Mouse (Mus musculus) cerebellum, postnatal 36 days (tissue): ENCODE data around the gene Slc5a5.

Source experiments
- DNase-seq, 2 experiments: peaks; one replicate each; pipeline ENCODE4 v3.0.0; 2021 to 2022; ENCODE audit warnings: mixed read lengths in 2 of 2

Slc5a5 gene

GRCm38 (mm10) chr8:70852595-70853231, 39.8 kb downstream of the Slc5a5 start:
- no peak for DNase-seq

DNA sequence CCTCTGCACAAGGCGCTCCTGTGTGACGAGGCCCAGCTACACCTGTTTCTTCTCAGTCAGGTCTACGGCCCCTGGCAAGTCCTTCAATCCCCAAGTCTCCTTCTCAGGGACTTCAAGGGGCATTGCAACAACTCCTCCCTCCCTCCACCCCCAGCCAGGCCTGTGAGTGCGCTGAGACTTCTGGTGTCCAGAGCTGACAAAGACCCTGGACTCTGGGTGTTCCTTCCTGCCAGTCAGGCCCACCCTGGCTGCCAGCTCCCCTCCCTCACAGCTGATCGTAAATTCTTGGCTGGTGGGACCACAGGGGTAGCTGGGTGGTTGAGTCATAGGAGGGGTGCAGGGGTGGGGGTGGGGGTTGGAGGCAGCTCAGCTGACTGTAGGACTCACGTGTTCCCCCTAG, 40.7 kb downstream of the Slc5a5 start:
- DNase-seq: no peak

DNA sequence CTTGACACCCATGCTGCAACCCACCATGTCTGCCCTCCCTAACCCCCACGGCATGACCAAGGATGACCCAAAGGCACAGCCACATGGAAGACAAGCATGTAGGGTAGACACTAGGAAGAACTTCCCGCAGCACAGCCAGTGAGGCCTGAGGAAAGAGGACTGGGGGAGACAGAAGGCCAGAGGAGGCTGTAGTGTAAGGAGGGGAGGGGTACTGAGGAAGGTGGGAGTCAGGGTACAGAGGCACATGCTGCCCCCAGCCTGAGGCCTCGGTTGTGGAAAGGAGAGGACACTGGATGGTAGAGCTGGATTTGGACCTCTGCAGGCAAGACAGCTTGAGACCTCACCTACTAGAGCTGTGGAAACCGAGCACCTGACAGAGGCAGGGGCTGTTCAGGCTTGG, 41.6 kb downstream of the Slc5a5 start:
- no peak for DNase-seq

DNA sequence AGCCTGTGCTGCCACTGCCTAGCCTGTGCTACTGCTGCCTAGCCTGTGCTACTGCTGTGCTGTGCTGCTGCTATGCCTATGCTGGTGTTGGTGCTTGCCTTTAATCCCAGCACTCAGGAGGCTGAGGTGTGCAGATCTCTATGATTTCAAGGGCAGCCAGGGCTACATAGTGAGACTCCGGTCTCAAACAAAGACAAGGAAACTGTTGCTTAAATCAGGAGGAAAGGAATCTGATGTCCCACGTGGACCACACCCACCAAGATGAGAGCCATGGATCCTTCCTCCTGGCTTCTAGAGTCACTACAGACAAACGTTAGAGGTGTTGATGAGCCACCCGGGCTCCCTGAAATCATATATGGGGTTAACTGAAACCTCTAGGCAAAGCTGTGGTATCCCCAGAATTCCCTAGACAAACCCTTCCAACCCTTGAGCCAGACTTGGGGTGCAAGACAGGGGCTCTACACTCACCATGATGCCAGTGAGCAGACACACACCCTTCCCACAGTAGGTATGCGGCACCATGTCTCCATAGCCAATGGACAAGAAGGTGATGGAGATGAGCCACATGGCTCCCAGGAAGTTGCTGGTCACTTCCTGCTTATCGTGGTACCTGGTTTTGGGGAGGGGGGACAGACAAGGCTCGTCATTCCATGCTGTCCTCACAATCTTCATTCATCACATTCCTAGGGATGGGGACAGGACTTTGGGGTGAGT, 42.3 kb downstream of the Slc5a5 start:
- DNase-seq: no peak

DNA sequence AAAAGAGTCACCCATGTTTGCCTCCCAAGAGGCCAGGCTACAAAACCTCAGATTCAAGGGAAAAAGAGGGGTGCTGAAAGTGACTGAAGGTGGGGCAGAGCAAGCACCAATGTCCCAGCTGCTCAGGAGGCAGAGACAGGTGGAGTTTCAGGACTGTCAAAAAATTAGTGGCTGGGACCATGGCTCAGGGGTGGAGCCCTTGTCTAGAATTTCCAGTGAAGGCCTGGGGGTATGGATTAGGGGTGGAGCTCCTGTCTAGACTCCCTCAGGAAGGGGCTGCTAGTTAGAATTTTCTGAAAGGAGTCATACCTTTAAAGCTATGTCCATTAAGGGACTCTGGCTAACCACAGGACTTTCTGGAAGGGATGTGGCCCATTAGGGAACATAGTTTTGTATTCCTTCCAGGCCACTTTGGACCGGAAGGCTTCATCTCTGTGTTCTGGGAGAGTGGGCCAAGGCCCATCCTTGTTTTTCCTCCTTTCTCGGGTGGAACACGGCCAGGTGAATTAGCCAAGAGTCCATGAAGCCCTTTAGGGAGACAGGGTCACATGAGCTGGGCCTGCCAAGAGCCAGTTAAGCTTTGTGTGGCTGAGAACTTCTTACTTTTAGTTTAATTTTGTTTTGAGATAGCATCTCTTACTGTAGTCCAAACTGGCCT, 43.1 kb downstream of the Slc5a5 start:
- DNase-seq: no peak

GRCm38 (mm10) chr8:70846371-70847154, 46.0 kb downstream of the Slc5a5 start:
- DNase-seq: no peak

GRCm38 (mm10) chr8:70845108-70845507, 47.4 kb downstream of the Slc5a5 start:
- no peak for DNase-seq

- peak; percentile 90 for DNase-seq
These were observed 48.0 kb downstream of the Slc5a5 start for GRCm38 (mm10) chr8:70844523-70844922.

DNA sequence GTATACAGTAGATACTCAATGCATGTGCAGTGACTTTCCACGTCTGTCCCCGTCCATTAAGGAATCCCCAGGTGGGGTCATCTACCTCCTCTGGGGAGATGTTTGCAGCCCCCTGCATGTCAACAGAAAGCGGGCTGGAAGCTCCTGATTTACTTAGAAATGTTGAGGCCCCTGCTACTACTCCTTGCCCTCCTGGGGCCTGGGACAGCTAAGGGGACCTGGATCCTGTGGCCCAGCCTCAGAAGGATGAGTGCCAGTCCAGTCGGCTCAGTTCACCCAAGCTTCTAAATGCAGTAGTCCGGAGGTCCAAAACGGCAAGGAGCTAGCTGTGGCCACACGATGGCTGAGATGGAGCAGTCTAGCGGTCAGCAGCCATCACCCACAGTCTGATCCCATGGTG, 48.6 kb downstream of the Slc5a5 start:
- DNase-seq: no peak

- no peak for DNase-seq
These were observed 49.3 kb downstream of the Slc5a5 start for GRCm38 (mm10) chr8:70843214-70843773.

DNA sequence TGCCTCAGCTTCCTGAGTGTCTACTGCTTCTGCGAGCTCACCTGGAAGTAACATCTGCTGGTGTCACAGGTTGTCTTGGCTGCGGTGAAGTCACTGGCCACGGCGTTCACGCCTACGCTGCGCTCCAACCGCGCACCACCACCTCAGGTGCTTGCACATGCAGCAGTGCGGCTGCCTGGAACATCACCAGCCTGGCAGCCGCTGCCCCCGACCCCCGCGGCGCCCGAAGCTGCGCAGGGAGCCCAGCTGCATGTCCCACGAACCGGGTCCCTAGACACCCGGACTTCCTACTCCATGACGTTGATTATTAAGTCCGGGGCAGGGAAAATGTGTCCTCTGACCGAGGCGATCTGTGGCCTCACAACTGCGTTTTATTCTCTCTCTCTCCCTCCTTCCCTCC, 50.1 kb downstream of the Slc5a5 start:
- no peak for DNase-seq

DNA sequence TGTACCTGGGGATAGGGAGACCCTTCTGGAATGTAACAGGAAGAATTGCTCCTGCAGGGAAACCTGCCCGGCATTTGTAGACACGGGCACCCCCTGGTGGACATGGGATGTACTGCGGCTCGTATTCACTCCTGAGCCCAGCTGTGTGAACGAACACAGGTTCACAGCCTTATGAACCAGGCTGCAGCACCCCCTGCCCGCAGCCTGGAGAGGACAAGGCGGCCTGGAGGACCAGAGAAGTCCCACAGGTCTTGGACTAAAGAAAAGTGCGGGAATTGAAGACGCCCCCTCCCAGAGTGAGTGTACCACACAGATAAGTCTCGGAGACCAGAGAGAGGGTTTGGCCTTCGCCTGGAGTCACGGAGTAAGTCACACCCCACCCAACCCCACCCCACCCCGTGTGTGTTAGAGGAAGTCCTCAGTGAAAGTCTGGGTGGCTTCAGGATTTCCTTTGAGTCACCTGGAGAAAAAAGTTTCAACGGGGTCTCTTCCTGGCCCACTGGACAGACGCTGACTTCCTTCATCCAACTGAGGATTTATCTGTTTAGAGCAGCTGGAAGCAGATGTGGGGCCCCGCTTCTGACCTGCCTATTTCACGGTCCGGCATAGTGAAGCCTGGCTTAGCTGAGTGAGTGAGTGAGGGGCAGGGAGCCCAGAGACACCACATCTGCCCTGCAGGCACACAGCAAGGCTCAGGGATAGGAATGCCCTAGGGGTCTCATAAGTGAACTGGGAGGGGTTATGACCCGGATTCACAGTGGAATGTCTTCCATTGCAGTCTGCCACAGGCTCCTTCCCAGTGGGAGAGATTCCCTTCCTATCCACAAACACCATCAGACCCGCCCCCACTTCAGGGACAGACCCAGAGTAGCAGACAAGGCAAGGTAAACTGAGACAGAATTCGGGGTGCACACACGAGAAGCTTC, 51.1 kb downstream of the Slc5a5 start:
- peak; percentile 91 to 93 for DNase-seq

- no peak for DNase-seq
These were observed 52.0 kb downstream of the Slc5a5 start for GRCm38 (mm10) chr8:70840590-70840989.

GRCm38 (mm10) chr8:70839408-70840351, 52.9 kb downstream of the Slc5a5 start, which contains the start of gene Arrdc2:
Gene Arrdc2 (minus strand): TSS chr8:70839720.
- DNase-seq: peak; percentile 96 to 97

DNA sequence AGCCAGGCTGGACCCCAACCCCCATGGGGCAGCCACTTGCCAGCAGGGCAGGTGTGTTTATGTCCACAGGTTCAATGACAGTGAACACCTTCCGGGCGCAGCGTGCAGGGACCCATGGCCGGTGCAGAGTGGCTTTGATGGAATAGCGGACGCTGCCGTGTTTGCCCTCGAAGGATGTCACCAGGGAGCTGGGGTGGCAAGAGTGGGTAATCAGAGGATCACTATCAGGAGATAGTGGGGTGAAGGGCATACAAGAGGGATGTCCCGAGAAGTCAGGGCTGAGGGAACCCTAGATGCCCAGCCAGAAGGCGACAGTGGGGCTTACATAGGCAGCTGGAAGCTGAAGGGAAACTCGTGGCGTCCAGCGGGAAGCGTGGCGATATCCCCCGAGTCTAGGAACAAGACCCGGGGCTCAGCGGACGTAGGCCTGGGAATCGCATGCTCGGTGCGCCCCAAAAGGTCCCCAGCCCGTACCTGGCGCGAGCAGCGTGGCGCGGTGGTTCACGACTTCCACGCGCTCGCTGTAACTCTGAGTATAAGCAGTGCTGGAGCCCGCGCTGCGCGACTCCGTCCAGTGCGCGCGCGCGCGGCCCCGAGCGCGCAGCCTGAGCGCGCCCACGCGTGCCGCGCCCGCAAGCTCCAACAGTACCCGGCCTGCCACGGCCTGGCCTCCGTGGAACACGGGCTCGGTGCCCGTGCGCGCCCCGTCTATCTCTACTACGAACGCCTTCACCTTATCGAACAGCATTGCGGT, 53.7 kb downstream of the Slc5a5 start:
- DNase-seq: no peak

DNA sequence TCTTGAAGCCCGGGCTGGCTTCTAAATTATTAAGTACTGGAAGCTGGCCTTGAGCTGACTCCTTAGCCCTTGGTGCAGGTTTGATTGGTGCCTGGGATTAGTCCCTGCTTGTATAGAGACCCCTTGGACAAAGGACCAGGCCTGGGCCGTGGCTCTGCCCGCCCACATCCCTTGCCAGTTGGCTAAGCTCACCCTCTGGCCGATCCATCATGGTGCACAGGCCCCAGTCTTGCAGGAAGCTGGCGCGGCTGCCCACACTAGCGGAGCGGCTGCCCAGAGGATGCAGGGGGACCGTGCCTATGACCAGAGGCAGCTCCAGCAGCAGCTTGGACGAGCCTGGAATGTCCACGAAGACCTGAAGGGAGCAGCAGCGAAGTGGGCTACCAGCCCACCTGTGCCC, 55.9 kb downstream of the Slc5a5 start:
- DNase-seq: no peak

GRCm38 (mm10) chr8:70834071-70834470, 58.5 kb downstream of the Slc5a5 start:
- no peak for DNase-seq

GRCm38 (mm10) chr8:70833520-70833919, 59.0 kb downstream of the Slc5a5 start:
- peak in 1 of 2 experiments; percentile 46 for DNase-seq

DNA sequence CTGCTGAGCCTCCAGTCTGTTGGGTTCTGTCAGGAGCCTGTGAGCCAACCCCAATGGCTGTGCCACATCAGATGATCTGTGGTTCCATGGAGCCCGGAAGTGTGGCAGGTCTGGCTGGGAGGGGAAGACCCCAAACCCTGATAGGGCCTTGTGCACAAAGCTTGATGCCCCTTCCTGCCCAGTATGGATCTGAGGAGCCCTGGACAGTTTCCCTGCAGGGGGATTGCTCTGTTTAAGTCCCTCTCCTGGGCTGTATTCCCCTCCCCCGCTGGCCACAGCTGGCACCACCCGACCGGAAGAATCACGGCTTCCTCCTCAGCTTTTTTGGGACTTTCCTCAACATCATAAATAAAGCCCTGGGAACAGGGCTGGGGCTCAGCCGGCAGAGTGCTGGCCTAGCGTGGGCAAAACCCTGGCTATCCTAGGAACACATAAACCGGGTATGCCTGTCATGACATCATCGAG, 59.5 kb downstream of the Slc5a5 start:
- no peak for DNase-seq
